Mouse (Mus musculus): ENCODE data around the gene Ap1b1. TPM values are rescaled to one million over a fixed set of nuclear protein-coding genes. Genes with fewer than 3 reads are reported as not detected.

The Ap1b1 gene
- total RNA-seq, 2 experiments from 2014 or later = 35.8 to 40.5 TPM

DNA sequence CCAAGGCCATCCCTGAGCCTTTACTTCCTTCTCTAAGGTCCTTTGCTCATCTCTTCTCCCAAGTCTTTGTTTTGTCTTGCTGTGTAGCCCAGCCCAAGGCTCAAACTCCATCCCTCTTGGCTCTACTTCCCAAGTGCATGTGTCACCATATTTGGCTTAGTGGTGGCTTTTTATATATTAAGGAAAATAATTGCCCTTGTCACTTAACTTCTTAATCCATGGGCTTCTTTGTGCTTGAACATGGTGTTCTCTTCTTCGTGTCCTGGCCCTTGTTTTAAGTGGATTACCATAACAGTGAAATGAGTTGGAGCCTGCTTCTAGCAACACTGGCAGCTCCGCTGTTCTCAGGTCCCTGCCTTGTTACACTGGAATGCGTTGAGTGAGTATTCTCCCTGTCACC lies 9.1 kb downstream of the Ap1b1 start:
- DNase-seq = no peak
- no peak overlapping the region for H3K4me3 ChIP-seq
- TF ChIP-seq CTCF (IDR thresholded peaks at IDR 0.05) = no peak
- H3K27ac ChIP-seq = peak overlapping the region; percentile 48
- intact Hi-C loops (cut with DNase I) = no loop called here

GRCm38 (mm10) chr11:4996621-4997199 lies 10.1 kb downstream of the Ap1b1 start:
- no peak for TF ChIP-seq CTCF (IDR thresholded peaks at IDR 0.05)
- intact Hi-C loops (cut with DNase I) = no loop called here
- no peak for DNase-seq
- H3K27ac ChIP-seq = peak overlapping the region; percentile 48; the same call in 1 of the 2 replicates
- no peak overlapping the region for H3K4me3 ChIP-seq

GRCm38 (mm10) chr11:4998352-4998751 lies 11.7 kb downstream of the Ap1b1 start:
- intact Hi-C loops (cut with DNase I) = no loop called here
- Histone ChIP-seq H3K27ac (peak overlapping the region; percentile 3; the same call in 1 of the 2 replicates), H3K4me3 (no peak overlapping the region)
- TF ChIP-seq CTCF (IDR thresholded peaks at IDR 0.05) = peak; percentile 38
- no peak for DNase-seq

DNA sequence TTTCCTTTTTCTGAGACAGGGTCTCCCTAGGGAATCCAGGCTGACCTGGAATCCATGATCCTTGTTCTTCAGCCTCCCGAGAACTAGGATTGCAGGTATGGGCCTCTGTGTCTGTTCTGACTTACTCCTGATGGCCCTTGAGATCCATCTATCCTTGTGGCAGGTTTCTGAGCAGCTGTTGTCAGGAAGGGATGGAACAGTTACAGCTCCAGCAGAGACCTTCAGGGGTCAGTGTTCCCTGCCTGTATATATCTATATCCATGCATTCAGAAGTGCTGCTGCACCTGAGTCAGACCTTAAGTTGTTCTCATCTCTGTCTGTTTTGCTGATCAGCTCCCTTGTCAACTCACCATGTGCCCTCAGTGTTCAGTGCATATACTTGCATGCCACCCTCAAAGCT lies 12.1 kb downstream of the Ap1b1 start:
- intact Hi-C loops (cut with DNase I) = no loop called here
- no peak for TF ChIP-seq CTCF (IDR thresholded peaks at IDR 0.05)
- no peak overlapping the region for H3K4me3 ChIP-seq
- peak overlapping the region; percentile 3; the same call in 1 of the 2 replicates for H3K27ac ChIP-seq
- no peak for DNase-seq

DNA sequence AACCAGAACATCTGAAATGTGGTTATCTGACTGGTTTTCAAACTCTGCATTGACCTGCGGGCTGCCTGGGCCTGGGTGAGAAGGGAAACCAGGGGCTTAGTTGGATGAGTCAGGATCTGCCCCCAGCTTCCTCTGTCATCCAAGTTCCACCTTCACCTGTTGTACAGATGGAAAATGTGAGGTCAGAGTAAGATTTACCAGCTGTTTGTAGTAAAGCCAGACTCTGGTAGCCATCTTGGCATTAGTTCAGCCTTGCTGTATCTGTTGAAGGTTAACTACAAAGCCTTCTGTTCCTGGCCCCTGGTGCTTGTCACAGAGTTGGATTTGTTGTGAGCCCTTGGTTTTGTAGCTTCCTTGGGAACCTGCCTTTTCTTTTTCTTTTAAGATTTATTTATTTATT lies 13.6 kb downstream of the Ap1b1 start:
- Histone ChIP-seq H3K4me3 (no peak overlapping the region), H3K27ac (0 out of 2 replicates have a peak overlapping the region, but pooled peaks have one; percentile 5)
- no peak for DNase-seq
- intact Hi-C loops (cut with DNase I) = no loop called here
- TF ChIP-seq CTCF (IDR thresholded peaks at IDR 0.05) = no peak

- Histone ChIP-seq H3K27ac (no peak overlapping the region), H3K4me3 (no peak overlapping the region)
- intact Hi-C loops (cut with DNase I) = no loop called here
- no peak for TF ChIP-seq CTCF (IDR thresholded peaks at IDR 0.05)
- DNase-seq = no peak
These were observed 16.2 kb downstream of the Ap1b1 start for GRCm38 (mm10) chr11:5002826-5003225.

- no peak for DNase-seq
- H3K4me3 ChIP-seq = no peak overlapping the region
- no peak overlapping the region for H3K27ac ChIP-seq
- intact Hi-C loops (cut with DNase I) = no loop called here
- TF ChIP-seq CTCF (IDR thresholded peaks at IDR 0.05) = no peak
These were observed 18.9 kb downstream of the Ap1b1 start for GRCm38 (mm10) chr11:5005528-5005927.

GRCm38 (mm10) chr11:5007186-5007585 lies 20.6 kb downstream of the Ap1b1 start:
- Histone ChIP-seq H3K27ac (no peak overlapping the region), H3K4me3 (no peak overlapping the region)
- intact Hi-C loops (cut with DNase I) = no loop called here
- TF ChIP-seq CTCF (IDR thresholded peaks at IDR 0.05) = no peak
- peak; percentile 40 for DNase-seq

DNA sequence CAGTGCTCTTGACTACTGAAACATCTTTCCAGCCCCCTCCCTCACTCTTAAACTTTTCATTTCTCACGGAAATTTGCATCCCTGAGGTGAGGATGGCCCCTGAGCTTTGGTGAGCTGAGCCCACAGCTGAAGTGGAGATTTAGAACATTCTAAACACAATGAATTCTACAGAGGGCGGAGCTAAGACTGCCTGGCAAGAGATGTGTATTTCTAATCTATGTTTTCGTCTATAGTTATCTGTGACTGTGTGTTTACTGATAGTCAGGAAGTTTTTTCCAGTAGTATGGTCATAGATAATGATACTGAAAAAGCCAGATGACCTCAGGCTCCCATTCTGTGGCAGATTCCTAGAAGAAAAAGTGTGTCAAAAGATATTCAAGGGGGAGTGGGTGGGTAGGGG lies 22.2 kb downstream of the Ap1b1 start:
- no peak overlapping the region for H3K27ac ChIP-seq
- DNase-seq = no peak

GRCm38 (mm10) chr11:5009354-5010074 lies 22.9 kb downstream of the Ap1b1 start:
- no peak for TF ChIP-seq CTCF (IDR thresholded peaks at IDR 0.05)
- peak; percentile 17 for DNase-seq
- intact Hi-C loops (cut with DNase I) = no loop called here
- Histone ChIP-seq H3K4me3 (no peak overlapping the region), H3K27ac (peak overlapping the region; percentile 13; the same call in 1 of the 2 replicates)

More for the DNA sequence above, 22.2 kb downstream of the Ap1b1 start:
- intact Hi-C loops (cut with DNase I) = no loop called here
- TF ChIP-seq CTCF (IDR thresholded peaks at IDR 0.05) = no peak
- H3K4me3 ChIP-seq = no peak overlapping the region

- no peak for TF ChIP-seq CTCF (IDR thresholded peaks at IDR 0.05)
- intact Hi-C loops (cut with DNase I) = no loop called here
- DNase-seq = no peak
- H3K27ac ChIP-seq = peak overlapping the region; percentile 13
- no peak overlapping the region for H3K4me3 ChIP-seq
These were observed 23.6 kb downstream of the Ap1b1 start for GRCm38 (mm10) chr11:5010205-5010604.

- intact Hi-C loops (cut with DNase I) = no loop called here
- peak overlapping the region; percentile 54; the same call in 1 of the 2 replicates for H3K27ac ChIP-seq
- DNase-seq = no peak
- no peak for TF ChIP-seq CTCF (IDR thresholded peaks at IDR 0.05)
- H3K4me3 ChIP-seq = no peak overlapping the region
These were observed 24.9 kb downstream of the Ap1b1 start for GRCm38 (mm10) chr11:5011480-5011879.

- Histone ChIP-seq H3K27ac (peak overlapping the region; percentile 54), H3K4me3 (no peak overlapping the region)
- no peak for TF ChIP-seq CTCF (IDR thresholded peaks at IDR 0.05)
- intact Hi-C loops (cut with DNase I) = no loop called here
- no peak for DNase-seq
These were observed 25.6 kb downstream of the Ap1b1 start for GRCm38 (mm10) chr11:5012213-5012715.

Measured in gastrocnemius, adult 2 months (tissue).